Mouse (Mus musculus): ENCODE results near the gene Src.
"Not testable (repeated sequence)": the region's sequence is repeated elsewhere in the genome, so short reads cannot be mapped to it uniquely, and the experiment has no call there.

The Src gene

GRCm38 (mm10) chr2:157475437-157476379, 57.5 kb downstream of the Src start:
- DNase-seq (ENCODE audit: low spot score): no peak

DNA sequence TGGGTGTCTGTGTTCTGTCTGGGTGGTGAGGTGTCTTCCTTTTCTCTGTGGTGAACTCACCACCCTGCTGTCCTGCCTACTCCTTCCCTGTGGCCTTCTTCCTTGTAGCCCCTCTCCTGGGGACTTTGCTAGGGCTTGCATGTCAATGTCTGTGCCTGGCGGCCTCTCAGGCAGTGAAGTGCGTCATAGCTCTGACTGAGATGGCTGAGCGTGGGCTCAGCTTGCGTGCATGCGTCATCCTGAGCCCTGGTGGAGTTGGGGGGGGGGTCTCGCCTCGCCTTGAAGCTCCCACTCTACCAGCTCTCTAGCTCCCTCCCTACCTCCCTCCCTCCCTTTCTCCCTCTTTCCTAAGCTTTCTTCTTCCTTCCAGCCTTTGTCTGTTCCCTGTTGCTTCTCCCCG, 60.4 kb downstream of the Src start:
- DNase-seq (ENCODE audit: low spot score): no peak

GRCm38 (mm10) chr2:157479858-157480568, 61.8 kb downstream of the Src start:
- DNase-seq (ENCODE audit: low spot score): no peak

DNA sequence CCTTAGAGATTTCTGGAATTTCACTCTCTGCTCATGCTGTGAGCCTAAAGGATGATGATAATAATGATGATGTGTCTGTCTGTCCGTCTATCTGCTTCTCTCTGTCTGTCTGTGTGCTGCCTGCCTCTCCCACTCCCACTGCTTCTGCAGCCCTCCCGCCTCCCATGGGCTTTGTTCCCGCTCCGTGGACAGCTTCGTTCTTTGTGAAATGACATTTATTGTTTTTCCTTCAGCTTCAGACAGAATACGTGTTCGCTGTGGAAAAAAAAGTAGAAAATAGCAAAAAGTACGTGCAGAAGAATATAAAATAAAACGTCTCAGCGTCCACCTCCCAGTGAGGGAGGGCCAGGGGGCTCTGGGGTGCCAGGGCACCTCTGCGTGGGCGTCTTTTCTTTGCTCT, 64.5 kb downstream of the Src start:
- no peak for DNase-seq (ENCODE audit: low spot score)

DNA sequence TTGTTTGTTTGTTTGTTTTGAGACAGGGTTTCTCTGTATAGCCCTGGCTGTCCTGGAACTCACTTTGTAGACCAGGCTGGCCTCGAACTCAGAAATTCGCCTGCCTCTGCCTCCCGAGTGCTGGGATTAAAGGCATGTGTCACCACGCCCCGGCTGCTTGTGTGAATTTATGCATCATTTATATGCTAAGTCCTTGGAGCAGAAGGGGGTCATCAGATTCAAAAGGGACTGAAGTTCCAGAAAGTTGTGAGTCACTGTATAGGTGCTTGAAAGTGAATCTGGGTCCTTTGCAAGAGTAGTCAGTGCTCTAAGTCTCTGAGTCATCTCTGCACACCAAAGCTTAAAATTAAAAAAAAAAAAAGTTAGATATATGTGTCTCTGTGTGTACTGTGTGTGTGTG, 68.3 kb downstream of the Src start:
- not testable (repeated sequence) for DNase-seq (ENCODE audit: low spot score)

- no peak for DNase-seq (ENCODE audit: low spot score)
These were observed 68.9 kb downstream of the Src start for GRCm38 (mm10) chr2:157486981-157487656.

DNA sequence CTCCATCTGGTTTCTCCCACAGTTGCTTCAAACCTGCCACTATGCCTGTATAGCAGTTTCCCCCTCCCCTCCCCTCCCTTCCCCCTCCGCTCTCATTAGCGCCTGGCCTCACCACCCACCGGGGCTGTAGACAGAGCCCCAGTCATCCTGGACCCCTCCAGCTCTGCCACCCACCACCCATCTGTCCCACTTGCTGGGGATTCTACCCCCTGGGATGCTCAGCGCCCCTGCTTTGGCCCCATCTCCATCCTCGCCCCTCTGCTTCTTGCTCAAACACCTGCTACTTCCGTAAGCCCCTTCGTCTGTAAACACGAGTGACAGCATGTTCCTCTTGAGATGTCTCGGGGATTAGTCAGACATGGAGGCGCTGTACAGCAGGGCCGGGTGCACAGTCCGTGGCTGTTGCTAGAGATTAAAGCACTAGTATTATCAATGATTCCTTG, 69.5 kb downstream of the Src start:
- no peak for DNase-seq (ENCODE audit: low spot score)

GRCm38 (mm10) chr2:157493240-157493639, 75.0 kb downstream of the Src start:
- DNase-seq (ENCODE audit: low spot score): no peak

- DNase-seq (ENCODE audit: low spot score): no peak
These were observed 80.3 kb downstream of the Src start for GRCm38 (mm10) chr2:157498529-157498928.

DNA sequence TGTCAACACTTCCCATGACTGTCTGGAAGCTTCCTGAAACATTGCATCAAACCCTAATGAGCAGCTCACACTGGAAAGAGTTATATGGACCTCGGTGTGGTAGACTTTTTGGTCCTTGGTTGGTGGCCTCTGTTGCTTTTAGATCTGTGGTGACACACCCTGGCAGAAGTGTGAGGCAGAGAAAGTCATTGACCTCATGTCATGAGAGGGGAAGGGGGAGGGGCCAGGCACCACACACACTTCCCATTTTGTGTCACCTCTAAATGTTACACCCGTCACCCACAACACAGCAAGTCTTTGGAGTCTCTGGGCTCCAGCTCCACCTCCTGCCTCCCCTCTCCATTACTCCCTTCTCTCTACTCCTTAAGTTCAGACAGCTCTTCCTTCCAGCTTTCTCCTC, 82.1 kb downstream of the Src start:
- no peak for DNase-seq (ENCODE audit: low spot score)

GRCm38 (mm10) chr2:157501324-157501723, 83.1 kb downstream of the Src start:
- DNase-seq (ENCODE audit: low spot score): no peak

- DNase-seq (ENCODE audit: low spot score): no peak
These were observed 88.5 kb downstream of the Src start for GRCm38 (mm10) chr2:157506779-157507178.

DNA sequence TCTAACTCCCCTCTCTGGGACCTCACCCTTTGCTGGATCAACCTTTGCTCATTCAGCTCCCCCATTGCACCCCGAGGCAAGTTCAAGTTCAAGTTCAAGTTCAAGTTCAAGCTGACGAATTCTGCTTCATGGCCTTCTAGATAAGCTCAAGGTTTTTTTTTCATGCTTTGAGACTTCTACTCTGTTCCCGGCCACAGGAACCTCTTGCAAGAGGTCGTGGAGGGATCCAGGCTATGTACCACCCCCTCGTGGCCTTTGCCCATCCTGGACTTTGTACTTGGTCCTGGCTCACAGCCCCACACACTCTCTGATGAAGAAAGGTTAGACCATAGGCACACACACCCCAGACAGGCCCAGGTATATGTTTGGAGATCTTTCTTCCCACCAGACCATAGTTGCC, 90.9 kb downstream of the Src start:
- DNase-seq (ENCODE audit: low spot score): no peak

- DNase-seq (ENCODE audit: low spot score): no peak
These were observed 91.8 kb downstream of the Src start for GRCm38 (mm10) chr2:157510031-157510430.

- no peak for DNase-seq (ENCODE audit: low spot score)
These were observed 94.6 kb downstream of the Src start for GRCm38 (mm10) chr2:157512859-157513258.

DNA sequence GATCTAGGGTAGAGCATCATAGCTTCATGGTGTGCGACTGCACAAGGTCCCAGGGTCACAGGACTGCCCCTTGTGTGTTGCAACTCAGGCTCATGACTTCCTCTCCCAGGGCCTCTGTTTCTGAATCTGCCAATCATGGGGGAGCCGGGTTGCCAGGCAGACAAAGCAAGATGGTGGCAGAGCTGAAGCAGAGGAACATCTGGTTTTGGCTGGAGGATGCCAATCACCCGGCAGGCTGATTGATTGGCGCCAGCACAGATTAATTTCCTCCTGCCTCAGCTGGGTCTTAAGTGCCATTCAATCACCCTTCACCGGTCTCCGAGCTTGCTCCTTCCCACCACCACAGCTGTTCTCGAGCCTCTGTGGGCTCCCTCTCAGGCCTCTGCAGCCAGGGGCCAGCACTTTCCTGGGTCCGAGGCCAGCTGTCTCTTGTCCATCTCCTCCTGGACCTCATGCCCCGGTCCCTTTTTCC, 95.5 kb downstream of the Src start:
- DNase-seq (ENCODE audit: low spot score): no peak

DNA sequence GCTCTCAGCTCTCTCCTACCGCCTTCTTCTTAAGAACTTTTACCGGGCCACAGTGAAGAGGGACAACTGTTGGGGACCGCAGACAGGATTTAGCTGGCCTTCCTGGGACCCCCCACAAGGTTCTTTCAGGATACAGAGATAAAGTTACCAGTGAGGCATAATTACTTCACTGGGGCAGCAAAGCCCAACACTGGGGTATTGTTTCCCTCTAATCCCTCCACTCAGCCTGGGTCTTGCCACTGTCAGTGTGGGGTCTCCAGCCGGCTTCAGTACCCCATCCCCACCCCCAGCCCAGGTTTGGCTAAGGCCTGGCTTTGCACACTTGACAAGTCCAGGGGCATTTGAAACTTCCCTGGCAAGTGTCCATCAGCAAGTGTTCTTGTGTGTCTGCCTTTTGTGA, 96.1 kb downstream of the Src start:
- DNase-seq (ENCODE audit: low spot score): no peak

DNA sequence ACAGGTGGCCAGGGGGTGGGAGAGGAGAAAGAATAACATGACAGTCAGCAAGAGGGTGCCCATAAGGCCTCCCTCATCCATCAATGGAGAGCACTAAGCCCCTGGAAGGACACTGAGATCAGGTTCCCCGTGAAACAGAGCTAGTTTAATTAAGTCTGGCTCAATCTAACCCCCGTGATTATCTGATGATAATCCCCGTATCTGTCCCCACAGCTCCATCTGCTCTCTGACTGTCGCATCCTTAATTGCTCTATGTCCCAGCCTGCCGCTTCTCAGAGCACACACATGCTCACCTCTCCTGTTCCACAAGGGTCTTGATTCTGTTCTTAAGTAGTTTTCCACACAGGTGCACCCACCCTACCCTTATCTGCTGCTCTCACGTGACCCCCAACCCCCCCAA, 99.3 kb downstream of the Src start:
- DNase-seq (ENCODE audit: low spot score): no peak

DNA sequence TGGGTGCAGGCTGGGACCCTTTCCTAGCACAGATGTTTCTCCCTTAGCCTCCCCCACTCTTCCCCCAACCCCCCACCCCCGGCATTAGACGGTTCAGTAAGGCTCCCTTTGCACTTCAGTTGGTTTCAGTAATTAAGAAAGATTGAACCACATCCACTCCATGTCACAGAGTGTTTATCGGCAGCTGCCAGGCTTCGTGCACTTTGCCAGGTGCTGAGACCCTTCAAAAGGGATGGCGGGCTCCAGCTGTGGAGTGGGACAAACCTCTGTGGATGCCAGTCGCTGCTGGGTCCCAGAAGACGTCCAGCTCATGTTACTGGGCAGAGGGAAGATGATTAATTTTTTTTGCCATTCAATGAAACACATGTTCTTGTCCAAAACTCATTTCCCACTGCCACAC, 100.2 kb downstream of the Src start:
- DNase-seq (ENCODE audit: low spot score): no peak

GRCm38 (mm10) chr2:157519452-157519851, 101.2 kb downstream of the Src start:
- DNase-seq (ENCODE audit: low spot score): no peak

GRCm38 (mm10) chr2:157520496-157520895, 102.3 kb downstream of the Src start:
- no peak for DNase-seq (ENCODE audit: low spot score)
